Mouse (Mus musculus) intestine, embryonic 14.5 days (tissue): Measurements from ENCODE around the gene Gpr176. TPM values are rescaled to one million over a fixed set of nuclear protein-coding genes. Genes with fewer than 3 reads are reported as not detected.

ENCODE experiments used
- ATAC-seq: fragments of 200-750 bp; cut with Nextera tagmentation; replicated peaks from 2 replicates; pipeline ENCODE4 v1.8.0; 2017; ENCODE audit warnings: low read depth, moderate number of reproducible peaks, moderate TSS enrichment, moderate library complexity; ENCODE audit not compliant: low FRiP score, low TSS enrichment
- DNase-seq: peaks from one replicate; pipeline ENCODE4 v3.0.0-alpha.2; 2018; ENCODE audit warnings: low spot score
- H3K27ac ChIP-seq: fragments of 300-500 bp; sonication (generic); 2 replicates; pipeline ENCODE4 v1.5.1; 2014; ENCODE audit warnings: low read depth, mild to moderate bottlenecking, control low read depth
- H3K27me3 ChIP-seq: fragments of 300-500 bp; sonication (generic); replicated peaks from 2 replicates; pipeline ENCODE4 v1.6.1; 2014; ENCODE audit warnings: low read length, control low read depth; ENCODE audit not compliant: control insufficient read depth, insufficient read depth
- H3K36me3 ChIP-seq: fragments of 300-500 bp; sonication (generic); 2 replicates; pipeline ENCODE4 v1.6.1; 2014; ENCODE audit warnings: low read length, control low read depth; ENCODE audit not compliant: control insufficient read depth, insufficient read depth
- H3K4me1 ChIP-seq: fragments of 300-500 bp; sonication (generic); replicated peaks from 2 replicates; pipeline ENCODE4 v1.6.1; 2014; ENCODE audit warnings: low read length, control low read depth, mixed read lengths; ENCODE audit not compliant: control insufficient read depth, insufficient read depth
- H3K4me2 ChIP-seq: fragments of 300-500 bp; sonication (generic); 2 replicates; pipeline ENCODE4 v1.6.1; 2014; ENCODE audit warnings: low read length
- H3K4me3 ChIP-seq: fragments of 300-500 bp; sonication (generic); 2 replicates; pipeline ENCODE4 v1.5.1; 2014; ENCODE audit warnings: low read depth, low read length, control low read depth, mixed read lengths
- H3K9ac ChIP-seq: fragments of 300-500 bp; sonication (generic); 2 replicates; pipeline ENCODE4 v1.6.1; 2014; ENCODE audit warnings: mild to moderate bottlenecking, low read length
- H3K9me3 ChIP-seq: fragments of 300-500 bp; sonication (generic); 2 replicates; pipeline ENCODE4 v1.6.1; 2016; ENCODE audit warnings: low read length, control low read depth; ENCODE audit not compliant: control insufficient read depth
- WGBS: fragments of 180-500 bp; shearing (Covaris S2); extraction: QIAGEN DNeasy Blood & Tissue Kit; methylation state at CpG from one replicate; pipeline ENCODE4 v1.1.7; 2014; 5-methylcytosine and 5-hydroxymethylcytosine counted together
- polyA plus RNA-seq: library from polyadenylated mRNA; unstranded; fragments of >200 nt; fragmentation: Nextera tagmentation; extraction: Ambion mirVana; gene quantifications from 2 replicates; pipeline ENCODE4 v1.2.1, GENCODE M21; 2014

The Gpr176 gene
- polyA plus RNA-seq, 1 experiment from 2014 or later, result 0.30 TPM

- Histone ChIP-seq H3K36me3 (no peaks in the 10 kb centered on the region), H3K27me3 (no peaks in the 10 kb centered on the region), H3K9ac (no peak overlapping the region), H3K4me3 (no peak overlapping the region), H3K4me2 (no peak overlapping the region), H3K4me1 (no peaks in the 10 kb centered on the region), H3K9me3 (no peaks in the 10 kb centered on the region), H3K27ac (no peak overlapping the region)
- ATAC-seq, result no peak
- DNase-seq, result no peak
- 80% methylated on average over 4 of the region's 4 CpGs for WGBS
Measured at GRCm38 (mm10) chr2:118353916-118354403, 19.3 kb downstream of the Gpr176 start.

GRCm38 (mm10) chr2:118353498-118353897 is 19.7 kb downstream of the Gpr176 start:
- Histone ChIP-seq H3K4me2 (no peak overlapping the region), H3K36me3 (no peaks in the 10 kb centered on the region), H3K9ac (no peak overlapping the region), H3K9me3 (no peaks in the 10 kb centered on the region), H3K4me3 (no peak overlapping the region), H3K4me1 (no peaks in the 10 kb centered on the region), H3K27ac (no peak overlapping the region), H3K27me3 (no peaks in the 10 kb centered on the region)
- 59% methylated on average over 4 of the region's 4 CpGs for WGBS
- ATAC-seq (no peak), DNase-seq (no peak)

GRCm38 (mm10) chr2:118345535-118345934 is 27.7 kb downstream of the Gpr176 start:
- Histone ChIP-seq H3K27ac (no peak overlapping the region), H3K9ac (no peak overlapping the region), H3K4me3 (no peak overlapping the region), H3K4me1 (no peaks in the 10 kb centered on the region), H3K27me3 (no peaks in the 10 kb centered on the region), H3K36me3 (no peaks in the 10 kb centered on the region), H3K9me3 (no peaks in the 10 kb centered on the region), H3K4me2 (no peak overlapping the region)
- DNase-seq (no peak), ATAC-seq (no peak)
- WGBS, result 64% methylated on average over 1 of the region's 1 CpGs

GRCm38 (mm10) chr2:118343897-118344296 is 29.3 kb downstream of the Gpr176 start:
- no peak for ATAC-seq
- Histone ChIP-seq H3K9ac (no peak overlapping the region), H3K27me3 (no peaks in the 10 kb centered on the region), H3K4me3 (no peak overlapping the region), H3K4me1 (no peaks in the 10 kb centered on the region), H3K9me3 (no peaks in the 10 kb centered on the region), H3K27ac (no peak overlapping the region), H3K36me3 (no peaks in the 10 kb centered on the region), H3K4me2 (no peak overlapping the region)
- 55% methylated on average over 3 of the region's 3 CpGs for WGBS
- DNase-seq, result no peak

- DNase-seq, result no peak
- H3K27me3 ChIP-seq, result no peaks in the 10 kb centered on the region
- no peaks in the 10 kb centered on the region for H3K9me3 ChIP-seq
- 87% methylated on average over 7 of the region's 7 CpGs for WGBS
- H3K4me3 ChIP-seq, result no peak overlapping the region
- H3K9ac ChIP-seq, result no peak overlapping the region
- H3K36me3 ChIP-seq, result no peaks in the 10 kb centered on the region
- H3K27ac ChIP-seq, result no peak overlapping the region
- no peak overlapping the region for H3K4me2 ChIP-seq
- ATAC-seq, result no peak
- H3K4me1 ChIP-seq, result no peaks in the 10 kb centered on the region
Measured at GRCm38 (mm10) chr2:118341295-118341694, 31.9 kb downstream of the Gpr176 start.

- Histone ChIP-seq H3K4me1 (no peaks in the 10 kb centered on the region), H3K9me3 (no peaks in the 10 kb centered on the region), H3K36me3 (no peaks in the 10 kb centered on the region), H3K9ac (no peak overlapping the region), H3K4me2 (no peak overlapping the region), H3K27me3 (no peaks in the 10 kb centered on the region), H3K27ac (no peak overlapping the region), H3K4me3 (no peak overlapping the region)
- DNase-seq, result no peak
- ATAC-seq, result no peak
- 40% methylated on average over 2 of the region's 2 CpGs for WGBS
Measured at GRCm38 (mm10) chr2:118336084-118336483, 37.1 kb downstream of the Gpr176 start.

- Histone ChIP-seq H3K9me3 (no peaks in the 10 kb centered on the region), H3K27me3 (no peaks in the 10 kb centered on the region), H3K4me3 (no peak overlapping the region), H3K4me2 (no peak overlapping the region), H3K4me1 (no peaks in the 10 kb centered on the region), H3K9ac (no peak overlapping the region), H3K36me3 (no peaks in the 10 kb centered on the region), H3K27ac (no peak overlapping the region)
- 45% methylated on average over 5 of the region's 5 CpGs for WGBS
- no peak for DNase-seq
- ATAC-seq, result no peak
Measured at GRCm38 (mm10) chr2:118322663-118323062, 50.6 kb downstream of the Gpr176 start.

- no peak for ATAC-seq
Measured at GRCm38 (mm10) chr2:118321804-118322203, 51.4 kb downstream of the Gpr176 start.

GRCm38 (mm10) chr2:118321094-118321493 is 52.1 kb downstream of the Gpr176 start:
- H3K4me2 ChIP-seq, result no peak overlapping the region
- WGBS, result 95% methylated on average over 4 of the region's 4 CpGs
- no peaks in the 10 kb centered on the region for H3K4me1 ChIP-seq
- H3K9ac ChIP-seq, result no peak overlapping the region
- no peak for DNase-seq
- no peak overlapping the region for H3K27ac ChIP-seq
- no peaks in the 10 kb centered on the region for H3K9me3 ChIP-seq
- H3K4me3 ChIP-seq, result no peak overlapping the region
- no peak for ATAC-seq
- no peaks in the 10 kb centered on the region for H3K36me3 ChIP-seq
- H3K27me3 ChIP-seq, result no peaks in the 10 kb centered on the region

More at GRCm38 (mm10) chr2:118321804-118322203, 51.4 kb downstream of the Gpr176 start:
- Histone ChIP-seq H3K27me3 (no peaks in the 10 kb centered on the region), H3K4me3 (no peak overlapping the region), H3K4me2 (no peak overlapping the region), H3K4me1 (no peaks in the 10 kb centered on the region), H3K27ac (no peak overlapping the region), H3K9me3 (no peaks in the 10 kb centered on the region), H3K9ac (no peak overlapping the region), H3K36me3 (no peaks in the 10 kb centered on the region)
- WGBS, result 81% methylated on average over 4 of the region's 4 CpGs
- no peak for DNase-seq
